Comparison of ENCODE assay signal across 8 mouse cellular contexts in the genomic region with DNA sequence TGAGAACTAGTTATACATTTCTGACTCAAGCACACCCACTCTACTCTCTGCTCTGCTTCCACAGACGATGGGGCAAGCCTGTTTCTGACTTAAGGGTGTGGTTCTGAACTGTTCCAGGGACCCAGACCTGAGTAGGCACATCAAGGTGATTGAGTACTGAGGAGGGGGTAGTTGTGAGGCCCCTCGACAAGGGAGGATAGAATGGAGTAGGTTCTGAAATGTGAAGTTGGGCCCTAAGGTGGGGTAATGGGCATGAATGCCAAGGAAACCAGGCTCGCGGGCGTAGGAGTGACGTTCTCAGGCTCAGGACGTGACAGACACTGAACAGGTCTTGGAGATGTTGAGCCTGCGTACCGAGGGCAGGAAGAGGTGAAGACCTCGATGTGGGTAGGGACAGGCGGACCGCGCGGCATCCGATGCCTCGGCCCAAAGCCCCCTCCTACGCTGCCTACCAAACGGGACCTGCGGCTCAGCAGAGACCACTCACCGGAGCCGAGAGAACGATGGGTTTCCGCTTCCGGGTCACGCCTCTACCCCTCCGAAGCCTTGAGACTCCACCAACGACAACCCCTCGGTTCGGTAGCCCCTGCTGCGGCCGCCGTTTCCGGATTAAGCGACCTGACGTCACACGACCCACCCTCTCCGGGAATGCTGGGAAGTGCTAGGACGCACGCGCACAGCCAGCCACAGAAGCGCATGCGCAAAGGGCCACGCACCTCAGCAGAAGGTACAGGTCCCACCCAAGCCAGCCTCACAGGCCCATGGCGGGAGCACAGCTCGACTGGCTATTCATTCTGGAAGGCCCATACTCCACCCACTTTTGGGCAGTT. TPM values are rescaled to one million over a fixed set of nuclear protein-coding genes. Genes with fewer than 3 reads are reported as not detected.
DNase-seq lines count a peak whose midpoint lies in the region; ATAC-seq and TF ChIP-seq lines count a peak whose summit lies in the region.

A gene (minus strand): TSS at position 660 of the 830 bp plus-strand sequence.

- TF ChIP-seq POLR2A in olfactory bulb, adult 2 months (IDR thresholded peaks at IDR 0.05; ENCODE audit: insufficient read depth, low read depth, low read length) = peak; percentile 72
- TF ChIP-seq POLR2A in thymus, adult 2 months (IDR thresholded peaks at IDR 0.05; ENCODE audit: control insufficient read depth, extremely low read depth, insufficient read depth, low read length, poor library complexity) = peak; percentile 56

- H3K4me1 ChIP-seq in forebrain, embryonic 16.5 days (replicated peaks; ENCODE audit: control insufficient read depth, insufficient read depth, low read length) = peaks cover 38% of the 10 kb centered on the region
- H3K4me1 ChIP-seq in lung, embryonic 14.5 days (ENCODE audit: insufficient read depth) = no peaks in the 10 kb centered on the region
- peaks cover 17% of the 10 kb centered on the region for H3K4me1 ChIP-seq in olfactory bulb, adult 2 months (ENCODE audit: control insufficient read depth, insufficient read depth, low read length)
- H3K4me1 ChIP-seq in thymus, adult 2 months (replicated peaks; ENCODE audit: control insufficient read depth, insufficient read depth, low read length) = peaks cover 25% of the 10 kb centered on the region

- H3K9ac ChIP-seq in forebrain, embryonic 16.5 days (replicated peaks; ENCODE audit: low read depth, low read length) = peak within 1 kb of the TSS; percentile 78
- peak within 1 kb of the TSS; percentile 80 for H3K9ac ChIP-seq in lung, embryonic 14.5 days

- H3K4me2 ChIP-seq in forebrain, embryonic 16.5 days (ENCODE audit: low read length) = peak within 1 kb of the TSS; percentile 91
- H3K4me2 ChIP-seq in lung, embryonic 14.5 days = peak within 1 kb of the TSS; percentile 90

- H3K4me3 ChIP-seq in forebrain, embryonic 16.5 days (replicated peaks; ENCODE audit: low read length) = peak within 1 kb of the TSS; percentile 64
- peak within 1 kb of the TSS; percentile 70 for H3K4me3 ChIP-seq in layer of hippocampus, adult 2 months
- H3K4me3 ChIP-seq in lung, embryonic 14.5 days (ENCODE audit: low read depth, low read length) = peak within 1 kb of the TSS; percentile 63
- peak within 1 kb of the TSS; percentile 88 for H3K4me3 ChIP-seq in olfactory bulb, adult 2 months (ENCODE audit: insufficient read depth, low read depth, low read length)
- peak within 1 kb of the TSS; percentile 64 for H3K4me3 ChIP-seq in thymus, adult 2 months (ENCODE audit: control insufficient read depth, insufficient read depth, low read length)

- H3K27ac ChIP-seq in forebrain, embryonic 16.5 days (ENCODE audit: low read length) = peak within 1 kb of the TSS; percentile 84
- peak within 1 kb of the TSS; percentile 91 for H3K27ac ChIP-seq in layer of hippocampus, adult 2 months
- H3K27ac ChIP-seq in lung, embryonic 14.5 days (ENCODE audit: low read depth) = peak within 1 kb of the TSS; percentile 89
- H3K27ac ChIP-seq in olfactory bulb, adult 2 months (ENCODE audit: insufficient read depth, low read depth, low read length) = peak within 1 kb of the TSS; percentile 87
- H3K27ac ChIP-seq in thymus, adult 2 months (ENCODE audit: control insufficient read depth, insufficient read depth, low read length) = peak within 1 kb of the TSS; percentile 60

- no peaks in the 10 kb centered on the region for H3K9me3 ChIP-seq in forebrain, embryonic 16.5 days (ENCODE audit: control insufficient read depth, low read length)
- H3K9me3 ChIP-seq in lung, embryonic 14.5 days (ENCODE audit: low read depth, low read length) = no peaks in the 10 kb centered on the region

- TF ChIP-seq CTCF in layer of hippocampus, adult 2 months (conservative IDR thresholded peaks at IDR 0.05) = no peak
- no peak for TF ChIP-seq CTCF in lung, embryonic 14.5 days (IDR thresholded peaks at IDR 0.05; ENCODE audit: low read depth)
- TF ChIP-seq CTCF in olfactory bulb, adult 2 months (IDR thresholded peaks at IDR 0.05; ENCODE audit: insufficient read depth, low read depth, low read length) = no peak
- no peak for TF ChIP-seq CTCF in thymus, adult 2 months (IDR thresholded peaks at IDR 0.05; ENCODE audit: borderline replicate concordance, control insufficient read depth, extremely low read depth, insufficient read depth, low read length, poor library complexity)

- ATAC-seq in forebrain, embryonic 16.5 days = peak; percentile 77
- peak; percentile 72 for ATAC-seq in lung, embryonic 14.5 days (ENCODE audit: insufficient read depth)

- H3K36me3 ChIP-seq in forebrain, embryonic 16.5 days (ENCODE audit: control insufficient read depth, insufficient read depth) = peaks cover 37% of the 10 kb centered on the region
- peaks cover 64% of the 10 kb centered on the region for H3K36me3 ChIP-seq in lung, embryonic 14.5 days (ENCODE audit: insufficient read depth)
- peaks cover 36% of the 10 kb centered on the region for H3K36me3 ChIP-seq in thymus, adult 2 months (ENCODE audit: control insufficient read depth, insufficient read depth, low read length)

- DNase-seq in ES-CJ7 (ENCODE audit: low read depth, low spot score) = peak; percentile 98
- DNase-seq in cerebellum, adult 11-12 months = peak; percentile 98
- DNase-seq in heart, postnatal 36 days = peak; percentile 97
- peak; percentile 99 for DNase-seq in layer of hippocampus, adult 2 months (ENCODE audit: low spot score in 2 of 2)
- DNase-seq in lung, embryonic 14.5 days = peak; percentile 98
- DNase-seq in thymus, adult 2 months = peak; percentile 97

- no peaks in the 10 kb centered on the region for H3K27me3 ChIP-seq in forebrain, embryonic 16.5 days (replicated peaks; ENCODE audit: control insufficient read depth, insufficient read depth, low read length)
- no peaks in the 10 kb centered on the region for H3K27me3 ChIP-seq in lung, embryonic 14.5 days (ENCODE audit: insufficient read depth, low read length)
- H3K27me3 ChIP-seq in thymus, adult 2 months (ENCODE audit: control insufficient read depth, insufficient read depth, low read length) = no peaks in the 10 kb centered on the region

- intact Hi-C loops in heart, postnatal 36 days (cut with DNase I) = loop anchor here (5.0 kb wide), 1 partner anchor 197 kb away; no protein-coding TSS in a partner anchor

- under 1% methylated on average over 45 of the region's 45 CpGs for WGBS in forebrain, embryonic 16.5 days
- under 1% methylated on average over 45 of the region's 45 CpGs for whole genome bisulfite sequencing in lung, embryonic 14.5 days
- under 1% methylated on average over 45 of the region's 45 CpGs for WGBS in olfactory bulb, adult 2 months
- under 1% methylated on average over 45 of the region's 45 CpGs for WGBS in thymus, adult 2 months

RNA-seq across cellular contexts. Expression of the gene that starts here (rescaled TPM):
- polyA plus RNA-seq in forebrain, embryonic 16.5 days (2015; fragmentation: Nextera tagmentation; extraction: Ambion mirVana) = 170 and 175 TPM in 2 replicates
- 100 to 1,000 TPM; 124 to 136 TPM for total RNA-seq in heart, postnatal 36 days (2021)
- total RNA-seq in layer of hippocampus, adult 2 months (2021) = 100 to 1,000 TPM; 133 to 141 TPM
- polyA plus RNA-seq in lung, embryonic 14.5 days (2014; fragmentation: Nextera tagmentation; extraction: Ambion mirVana) = 123 and 128 TPM in 2 replicates
- polyA plus RNA-seq in olfactory bulb, adult 2 months (2012; ENCODE audit: insufficient read depth, insufficient read length, low replicate concordance, missing spikeins) = not detected in 2 replicates
- polyA plus RNA-seq in thymus, adult 2 months (2012; rRNA removed) = 65.6 and 65.7 TPM in 2 replicates

Comparison
In these comparisons a context has a peak if more than half of its experiments do, and no peak if none do; other contexts are left out.
1. Peak in every context shown above with its lines: DNase-seq, ATAC-seq, H3K4me3 ChIP-seq and H3K27ac ChIP-seq.
2. RNA of the gene that starts here (polyA plus RNA-seq): 170 to 175 TPM in forebrain, embryonic 16.5 days, 123 to 128 TPM in lung, embryonic 14.5 days and 65.6 to 65.7 TPM in thymus, adult 2 months; not detected in olfactory bulb, adult 2 months; every median in the first group is over 10 times any median in the second.